Mouse (Mus musculus) forebrain, embryonic 11.5 days (tissue): ENCODE measurements at regions not wholly inside any gene's neighbourhood (a gene's known extent, or its start where the extent isn't known, plus 50 kb on each side); places are given as distances from the start of the nearest gene placed in this dataset.

Experiments used
- ATAC-seq: fragments of 200-750 bp; cut with Nextera tagmentation; replicated peaks from 2 replicates; pipeline ENCODE4 v1.8.0; 2017; ENCODE audit warnings: moderate TSS enrichment; ENCODE audit not compliant: low FRiP score
- DNase-seq: peaks from one replicate; pipeline ENCODE4 v3.0.0-alpha.2; 2017; ENCODE audit warnings: low spot score
- H3K27ac ChIP-seq: fragments of 300-500 bp; sonication (generic); 2 replicates; pipeline ENCODE4 v1.5.1; 2014; ENCODE audit warnings: low read depth, low read length
- H3K27me3 ChIP-seq: fragments of 300-500 bp; sonication (generic); 2 replicates; pipeline ENCODE4 v1.6.1; 2014; ENCODE audit warnings: mild to moderate bottlenecking, low read length, mixed read lengths; ENCODE audit not compliant: control insufficient read depth, insufficient read depth
- H3K36me3 ChIP-seq: fragments of 300-500 bp; sonication (generic); 2 replicates; pipeline ENCODE4 v1.6.1; 2014; ENCODE audit warnings: mild to moderate bottlenecking, low read length, moderate library complexity, mixed read lengths; ENCODE audit not compliant: control insufficient read depth, insufficient read depth
- H3K4me1 ChIP-seq: fragments of 300-500 bp; sonication (generic); replicated peaks from 2 replicates; pipeline ENCODE4 v1.6.1; 2014; ENCODE audit warnings: low read length, mixed read lengths; ENCODE audit not compliant: control insufficient read depth, insufficient read depth
- H3K4me2 ChIP-seq: fragments of 300-500 bp; sonication (generic); 2 replicates; pipeline ENCODE4 v1.6.1; 2014; ENCODE audit warnings: low read depth, mild to moderate bottlenecking, low read length, moderate library complexity, mixed read lengths; ENCODE audit not compliant: severe bottlenecking
- H3K4me3 ChIP-seq: fragments of 300-500 bp; sonication (generic); 2 replicates; pipeline ENCODE4 v1.5.1; 2014; ENCODE audit warnings: low read depth, low read length
- H3K9ac ChIP-seq: fragments of 300-500 bp; sonication (generic); 2 replicates; pipeline ENCODE4 v1.6.1; 2014; ENCODE audit warnings: low read length
- H3K9me3 ChIP-seq: fragments of 300-500 bp; sonication (generic); 2 replicates; pipeline ENCODE4 v1.6.1; 2016; ENCODE audit warnings: low read length, mixed read lengths; ENCODE audit not compliant: control insufficient read depth
- WGBS: fragments of 180-500 bp; shearing (Covaris S2); extraction: QIAGEN DNeasy Blood & Tissue Kit; methylation state at CpG from one replicate; pipeline ENCODE4 v1.1.7; 2014; 5-methylcytosine and 5-hydroxymethylcytosine counted together

GRCm38 (mm10) chr11:117413133-117413532 is 71.0 kb upstream of the Gm11733 start:
- H3K9me3 ChIP-seq, result no peaks in the 10 kb centered on the region
- peaks cover 17% of the 10 kb centered on the region; the same call in 1 of the 2 replicates for H3K27me3 ChIP-seq
- peaks cover 32% of the 10 kb centered on the region for H3K4me1 ChIP-seq
- no peak overlapping the region for H3K9ac ChIP-seq
- WGBS, result 25% methylated on average over 7 of the region's 7 CpGs
- DNase-seq (no peak), ATAC-seq (no peak)
- H3K36me3 ChIP-seq, result no peaks in the 10 kb centered on the region
- no peak overlapping the region for H3K4me3 ChIP-seq
- H3K27ac ChIP-seq, result no peak overlapping the region
- no peak overlapping the region for H3K4me2 ChIP-seq

GRCm38 (mm10) chr11:117413942-117414705 is 70.0 kb upstream of the Gm11733 start:
- H3K27me3 ChIP-seq, result peaks cover 15% of the 10 kb centered on the region; the same call in 1 of the 2 replicates
- ATAC-seq (peak; percentile 43; the same call in 1 of the 2 replicates), DNase-seq (no peak)
- no peak overlapping the region for H3K27ac ChIP-seq
- no peak overlapping the region for H3K9ac ChIP-seq
- H3K36me3 ChIP-seq, result no peaks in the 10 kb centered on the region
- no peak overlapping the region for H3K4me2 ChIP-seq
- H3K4me1 ChIP-seq, result peaks cover 23% of the 10 kb centered on the region
- H3K4me3 ChIP-seq, result no peak overlapping the region
- WGBS, result 7% methylated on average over 11 of the region's 11 CpGs
- H3K9me3 ChIP-seq, result no peaks in the 10 kb centered on the region

GRCm38 (mm10) chr11:117414871-117415323 is 69.3 kb upstream of the Gm11733 start:
- Histone ChIP-seq H3K27me3 (peaks cover 13% of the 10 kb centered on the region; the same call in 1 of the 2 replicates), H3K9me3 (no peaks in the 10 kb centered on the region), H3K27ac (no peak overlapping the region), H3K4me3 (peak overlapping the region; percentile 19), H3K9ac (no peak overlapping the region), H3K36me3 (no peaks in the 10 kb centered on the region), H3K4me2 (peak overlapping the region; percentile 48), H3K4me1 (peaks cover 19% of the 10 kb centered on the region)
- ATAC-seq (no peak), DNase-seq (peak; percentile 83)
- WGBS, result under 1% methylated on average over 21 of the region's 21 CpGs

GRCm38 (mm10) chr11:117415466-117415865 is 68.7 kb upstream of the Gm11733 start:
- Histone ChIP-seq H3K9me3 (no peaks in the 10 kb centered on the region), H3K27ac (no peak overlapping the region), H3K4me2 (peak overlapping the region; percentile 48), H3K9ac (no peak overlapping the region), H3K4me1 (peaks cover 15% of the 10 kb centered on the region), H3K4me3 (peak overlapping the region; percentile 19; the same call in 1 of the 2 replicates), H3K27me3 (peaks cover 13% of the 10 kb centered on the region; the same call in 1 of the 2 replicates), H3K36me3 (no peaks in the 10 kb centered on the region)
- WGBS, result 1% methylated on average over 14 of the region's 14 CpGs
- DNase-seq (no peak), ATAC-seq (no peak)

GRCm38 (mm10) chr11:117415955-117416354 is 68.2 kb upstream of the Gm11733 start:
- H3K36me3 ChIP-seq, result no peaks in the 10 kb centered on the region
- no peak overlapping the region for H3K9ac ChIP-seq
- no peaks in the 10 kb centered on the region for H3K9me3 ChIP-seq
- H3K4me1 ChIP-seq, result peaks cover 15% of the 10 kb centered on the region
- no peak overlapping the region for H3K27ac ChIP-seq
- no peak; the same call in 1 of the 2 replicates for ATAC-seq
- DNase-seq, result peak; percentile 79
- no peak overlapping the region for H3K4me3 ChIP-seq
- peaks cover 13% of the 10 kb centered on the region; the same call in 1 of the 2 replicates for H3K27me3 ChIP-seq
- peak overlapping the region; percentile 48; the same call in 1 of the 2 replicates for H3K4me2 ChIP-seq
- WGBS, result 6% methylated on average over 13 of the region's 13 CpGs

GRCm38 (mm10) chr11:117416984-117417670 is 67.0 kb upstream of the Gm11733 start:
- DNase-seq, result no peak
- 59% methylated on average over 8 of the region's 8 CpGs for WGBS
- peaks cover 15% of the 10 kb centered on the region for H3K4me1 ChIP-seq

GRCm38 (mm10) chr11:117417959-117418574 is 66.1 kb upstream of the Gm11733 start:
- Histone ChIP-seq H3K27me3 (peaks cover 13% of the 10 kb centered on the region; the same call in 1 of the 2 replicates), H3K4me1 (peaks cover 15% of the 10 kb centered on the region), H3K4me3 (no peak overlapping the region), H3K4me2 (no peak overlapping the region), H3K36me3 (no peaks in the 10 kb centered on the region), H3K9me3 (no peaks in the 10 kb centered on the region), H3K9ac (no peak overlapping the region), H3K27ac (no peak overlapping the region)
- DNase-seq (no peak), ATAC-seq (no peak)
- 47% methylated on average over 9 of the region's 9 CpGs for WGBS

More at GRCm38 (mm10) chr11:117416984-117417670, 67.0 kb upstream of the Gm11733 start:
- peaks cover 13% of the 10 kb centered on the region; the same call in 1 of the 2 replicates for H3K27me3 ChIP-seq
- no peak overlapping the region for H3K4me2 ChIP-seq
- H3K4me3 ChIP-seq, result no peak overlapping the region
- no peaks in the 10 kb centered on the region for H3K36me3 ChIP-seq
- H3K27ac ChIP-seq, result no peak overlapping the region
- no peaks in the 10 kb centered on the region for H3K9me3 ChIP-seq
- no peak for ATAC-seq
- H3K9ac ChIP-seq, result no peak overlapping the region

GRCm38 (mm10) chr11:117418939-117419338 is 65.2 kb upstream of the Gm11733 start:
- H3K27ac ChIP-seq, result no peak overlapping the region

More at GRCm38 (mm10) chr11:117418939-117419338, 65.2 kb upstream of the Gm11733 start:
- Histone ChIP-seq H3K4me2 (no peak overlapping the region), H3K4me1 (peaks cover 15% of the 10 kb centered on the region), H3K36me3 (no peaks in the 10 kb centered on the region), H3K4me3 (no peak overlapping the region), H3K9me3 (no peaks in the 10 kb centered on the region), H3K9ac (no peak overlapping the region), H3K27me3 (peaks cover 8% of the 10 kb centered on the region; the same call in 1 of the 2 replicates)
- WGBS, result 76% methylated on average over 3 of the region's 3 CpGs
- DNase-seq (no peak), ATAC-seq (no peak)
